Mouse (Mus musculus): ENCODE measurements around the gene Tle3. TPM values are rescaled to one million over a fixed set of nuclear protein-coding genes. Genes with fewer than 3 reads are reported as not detected.

The Tle3 gene
- polyA plus RNA-seq, 1 experiment from 2014 or later, result 3.2 TPM

- DNase-seq, result no peak
- Histone ChIP-seq H3K9ac (replicated peaks) (no peak overlapping the region), H3K36me3 (replicated peaks; ENCODE audit: insufficient read depth, low read length) (peaks cover 11% of the 10 kb centered on the region; the same call in 1 of the 2 replicates), H3K27me3 (ENCODE audit: insufficient read depth, low read length) (no peaks in the 10 kb centered on the region), H3K4me2 (ENCODE audit: low read depth, low read length) (no peak overlapping the region), H3K4me1 (ENCODE audit: insufficient read depth) (peaks cover 65% of the 10 kb centered on the region), H3K9me3 (ENCODE audit: low read length) (no peaks in the 10 kb centered on the region), H3K4me3 (ENCODE audit: low read depth, low read length) (no peak overlapping the region), H3K27ac (ENCODE audit: low read depth) (no peak overlapping the region)
- no peak for ATAC-seq
- 80% methylated on average over 2 of the region's 2 CpGs for WGBS (ENCODE audit: insufficient replicate concordance)
- no peak for TF ChIP-seq CTCF (IDR thresholded peaks at IDR 0.05; ENCODE audit: low read depth)
- TF ChIP-seq EP300 (IDR thresholded peaks at IDR 0.05; ENCODE audit: low read depth), result no peak
These were observed 8.9 kb downstream of the Tle3 start for GRCm38 (mm10) chr9:61381063-61381408.

GRCm38 (mm10) chr9:61381445-61381844 is 9.3 kb downstream of the Tle3 start:
- Histone ChIP-seq H3K27ac (ENCODE audit: low read depth) (no peak overlapping the region), H3K9ac (replicated peaks) (no peak overlapping the region), H3K4me2 (ENCODE audit: low read depth, low read length) (no peak overlapping the region), H3K9me3 (ENCODE audit: low read length) (no peaks in the 10 kb centered on the region), H3K36me3 (replicated peaks; ENCODE audit: insufficient read depth, low read length) (peaks cover 11% of the 10 kb centered on the region; the same call in 1 of the 2 replicates), H3K4me3 (ENCODE audit: low read depth, low read length) (no peak overlapping the region), H3K4me1 (ENCODE audit: insufficient read depth) (peaks cover 65% of the 10 kb centered on the region), H3K27me3 (ENCODE audit: insufficient read depth, low read length) (no peaks in the 10 kb centered on the region)
- DNase-seq (no peak), ATAC-seq (no peak)
- 79% methylated on average over 3 of the region's 3 CpGs for WGBS (ENCODE audit: insufficient replicate concordance)
- no peak for TF ChIP-seq EP300 (IDR thresholded peaks at IDR 0.05; ENCODE audit: low read depth)
- TF ChIP-seq CTCF (IDR thresholded peaks at IDR 0.05; ENCODE audit: low read depth), result no peak

- H3K4me3 ChIP-seq (ENCODE audit: low read depth, low read length), result no peak overlapping the region
- 57% methylated on average over 8 of the region's 8 CpGs for WGBS (ENCODE audit: insufficient replicate concordance)
- ATAC-seq, result no peak
- H3K9ac ChIP-seq (replicated peaks), result no peak overlapping the region
- H3K4me2 ChIP-seq (ENCODE audit: low read depth, low read length), result no peak overlapping the region
- peaks cover 58% of the 10 kb centered on the region for H3K4me1 ChIP-seq (ENCODE audit: insufficient read depth)
- H3K9me3 ChIP-seq (ENCODE audit: low read length), result no peaks in the 10 kb centered on the region
- peaks cover 9% of the 10 kb centered on the region; the same call in 1 of the 2 replicates for H3K36me3 ChIP-seq (replicated peaks; ENCODE audit: insufficient read depth, low read length)
- TF ChIP-seq EP300 (IDR thresholded peaks at IDR 0.05; ENCODE audit: low read depth), result no peak
- no peak for TF ChIP-seq CTCF (IDR thresholded peaks at IDR 0.05; ENCODE audit: low read depth)
- H3K27ac ChIP-seq (ENCODE audit: low read depth), result no peak overlapping the region
- no peak for DNase-seq
- H3K27me3 ChIP-seq (ENCODE audit: insufficient read depth, low read length), result no peaks in the 10 kb centered on the region
These were observed 10.5 kb downstream of the Tle3 start for GRCm38 (mm10) chr9:61382595-61383186.

- H3K4me3 ChIP-seq (ENCODE audit: low read depth, low read length), result no peak overlapping the region
- no peak overlapping the region for H3K27ac ChIP-seq (ENCODE audit: low read depth)
- peaks cover 9% of the 10 kb centered on the region; the same call in 1 of the 2 replicates for H3K36me3 ChIP-seq (replicated peaks; ENCODE audit: insufficient read depth, low read length)
- no peaks in the 10 kb centered on the region for H3K27me3 ChIP-seq (ENCODE audit: insufficient read depth, low read length)
- peaks cover 61% of the 10 kb centered on the region for H3K4me1 ChIP-seq (ENCODE audit: insufficient read depth)
- no peaks in the 10 kb centered on the region for H3K9me3 ChIP-seq (ENCODE audit: low read length)
- WGBS (ENCODE audit: insufficient replicate concordance), result 65% methylated on average over 6 of the region's 6 CpGs
- TF ChIP-seq EP300 (IDR thresholded peaks at IDR 0.05; ENCODE audit: low read depth) (no peak), CTCF (IDR thresholded peaks at IDR 0.05; ENCODE audit: low read depth) (no peak)
- ATAC-seq (no peak), DNase-seq (no peak)
- no peak overlapping the region for H3K4me2 ChIP-seq (ENCODE audit: low read depth, low read length)
- no peak overlapping the region for H3K9ac ChIP-seq (replicated peaks)
These were observed 11.9 kb downstream of the Tle3 start for GRCm38 (mm10) chr9:61384101-61384500.

GRCm38 (mm10) chr9:61384646-61385443 is 12.7 kb downstream of the Tle3 start:
- no peaks in the 10 kb centered on the region for H3K9me3 ChIP-seq (ENCODE audit: low read length)
- H3K36me3 ChIP-seq (replicated peaks; ENCODE audit: insufficient read depth, low read length), result peaks cover 7% of the 10 kb centered on the region; the same call in 1 of the 2 replicates
- DNase-seq (no peak), ATAC-seq (no peak)
- peak overlapping the region; percentile 42; the same call in 1 of the 2 replicates for H3K4me2 ChIP-seq (ENCODE audit: low read depth, low read length)
- no peak for TF ChIP-seq EP300 (IDR thresholded peaks at IDR 0.05; ENCODE audit: low read depth)
- TF ChIP-seq CTCF (IDR thresholded peaks at IDR 0.05; ENCODE audit: low read depth), result no peak
- 0 out of 2 replicates have a peak overlapping the region, but pooled peaks have one; percentile 15 for H3K4me3 ChIP-seq (ENCODE audit: low read depth, low read length)
- H3K27me3 ChIP-seq (ENCODE audit: insufficient read depth, low read length), result no peaks in the 10 kb centered on the region
- 57% methylated on average over 16 of the region's 16 CpGs for WGBS (ENCODE audit: insufficient replicate concordance)
- no peak overlapping the region for H3K9ac ChIP-seq (replicated peaks)
- H3K4me1 ChIP-seq (ENCODE audit: insufficient read depth), result peaks cover 61% of the 10 kb centered on the region
- H3K27ac ChIP-seq (ENCODE audit: low read depth), result 0 out of 2 replicates have a peak overlapping the region, but pooled peaks have one; percentile 6

- H3K36me3 ChIP-seq (replicated peaks; ENCODE audit: insufficient read depth, low read length), result peaks cover 5% of the 10 kb centered on the region; the same call in 1 of the 2 replicates
- 30% methylated on average over 8 of the region's 8 CpGs for WGBS (ENCODE audit: insufficient replicate concordance)
- no peak overlapping the region for H3K9ac ChIP-seq (replicated peaks)
- H3K4me3 ChIP-seq (ENCODE audit: low read depth, low read length), result peak overlapping the region; percentile 15; the same call in 1 of the 2 replicates
- H3K27me3 ChIP-seq (ENCODE audit: insufficient read depth, low read length), result no peaks in the 10 kb centered on the region
- 0 out of 2 replicates have a peak overlapping the region, but pooled peaks have one; percentile 6 for H3K27ac ChIP-seq (ENCODE audit: low read depth)
- no peak for TF ChIP-seq CTCF (IDR thresholded peaks at IDR 0.05; ENCODE audit: low read depth)
- no peak for TF ChIP-seq EP300 (IDR thresholded peaks at IDR 0.05; ENCODE audit: low read depth)
- peaks cover 60% of the 10 kb centered on the region for H3K4me1 ChIP-seq (ENCODE audit: insufficient read depth)
- ATAC-seq (peak; percentile 44), DNase-seq (no peak)
- H3K9me3 ChIP-seq (ENCODE audit: low read length), result no peaks in the 10 kb centered on the region
- H3K4me2 ChIP-seq (ENCODE audit: low read depth, low read length), result peak overlapping the region; percentile 42
These were observed 13.6 kb downstream of the Tle3 start for GRCm38 (mm10) chr9:61385753-61386152.

Measured in liver, postnatal 0 days (tissue).